Mouse (Mus musculus) embryonic fibroblast, embryonic 13.5 days (primary cell): Measurements from ENCODE around the gene Gramd1b.

ENCODE experiments used
- CTCF ChIP-seq: IDR thresholded peaks from 2 replicates; pipeline ENCODE4 v1.5.1; 2011; ENCODE audit warnings: mild to moderate bottlenecking, control low read depth, low read length, moderate library complexity, borderline replicate concordance; ENCODE audit not compliant: insufficient read depth
- POLR2A ChIP-seq: IDR thresholded peaks from 2 replicates; pipeline ENCODE4 v1.6.1; 2011; ENCODE audit warnings: low read depth, mild to moderate bottlenecking, control low read depth, low read length, moderate library complexity

DNA sequence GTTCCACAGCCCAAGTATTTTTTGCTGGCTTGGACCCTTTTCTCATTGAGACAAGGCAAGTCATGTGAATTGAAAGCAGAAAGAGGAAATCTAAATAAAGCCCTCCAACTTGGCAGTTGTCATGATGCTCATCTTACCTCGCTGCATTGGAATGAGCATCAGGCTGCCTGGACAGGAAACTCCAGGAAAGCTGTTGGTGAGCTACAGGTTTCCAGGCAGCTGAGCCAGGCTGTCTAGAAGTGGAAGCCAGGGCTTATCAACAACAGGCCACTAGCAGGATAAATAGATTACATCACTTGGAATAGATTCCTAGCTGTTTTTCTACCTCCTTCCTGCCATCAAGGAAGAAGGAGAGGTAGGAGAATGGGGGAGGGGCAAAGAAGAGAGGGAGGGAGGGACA is 282.1 kb downstream of the Gramd1b start:
- TF ChIP-seq CTCF: no peak
- TF ChIP-seq POLR2A: no peak
